Mouse (Mus musculus) frontal cortex, postnatal 36 days (tissue): ENCODE results near the gene 1700007K13Rik.

ENCODE experiments used
- DNase-seq, 2 experiments: peaks; one replicate each; pipeline ENCODE4 v3.0.0; 2022; ENCODE audit warnings: low spot score in 2 of 2

Gene 1700007K13Rik

GRCm38 (mm10) chr2:28415387-28416024, 50.6 kb downstream of the 1700007K13Rik start:
- peak; percentile 61 to 78 for DNase-seq

DNA sequence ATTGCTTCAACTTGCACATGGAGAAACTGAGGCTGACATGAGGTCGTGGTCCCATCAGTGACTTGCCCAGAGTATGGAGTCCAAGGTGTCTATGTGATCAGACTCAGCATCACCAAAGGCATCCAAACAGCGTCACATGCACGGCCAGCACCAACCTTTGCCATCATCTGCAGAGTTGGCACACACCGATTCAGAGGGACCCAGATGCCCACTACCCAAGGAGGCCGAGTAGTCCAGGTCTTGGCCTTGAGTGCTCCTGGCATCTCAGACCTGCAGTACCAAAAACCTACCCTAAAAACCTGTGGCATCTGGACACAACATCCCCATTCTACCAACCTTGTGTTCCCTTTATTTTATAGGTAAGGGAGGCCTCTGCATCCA, 51.4 kb downstream of the 1700007K13Rik start:
- DNase-seq, result no peak

DNA sequence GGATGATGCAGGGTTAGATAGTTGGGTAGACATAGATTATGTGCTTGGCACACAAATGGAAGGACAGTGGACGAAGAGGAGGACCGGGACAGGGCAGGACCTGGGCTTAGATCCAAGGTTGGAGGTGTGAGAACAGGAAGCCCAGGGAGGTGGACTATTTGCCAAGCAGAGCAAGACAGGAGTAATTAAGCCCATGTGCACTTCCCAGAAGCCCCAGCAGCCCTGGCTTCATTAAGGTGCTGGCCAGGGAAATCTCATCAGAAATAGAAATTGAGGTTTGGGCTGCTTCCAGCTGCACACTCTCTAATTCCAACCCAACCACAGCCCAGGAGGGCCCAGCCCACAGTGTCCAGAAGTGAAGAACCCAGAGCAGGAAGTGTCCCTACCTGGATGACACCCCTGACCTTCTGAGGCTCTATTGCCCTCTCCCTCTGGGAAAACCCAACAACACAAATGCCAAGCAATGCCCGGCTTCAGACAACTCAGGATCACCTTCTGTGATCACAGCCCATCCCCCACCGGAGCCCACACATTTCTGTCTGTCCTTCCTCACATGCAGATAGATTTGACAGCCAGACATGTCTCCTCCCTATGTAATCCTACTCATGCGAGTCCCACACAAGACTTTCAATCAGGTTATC, 51.9 kb downstream of the 1700007K13Rik start:
- no peak for DNase-seq

GRCm38 (mm10) chr2:28412936-28413335, 53.2 kb downstream of the 1700007K13Rik start:
- DNase-seq, result peak; percentile 92 to 96
